Mouse (Mus musculus) layer of hippocampus, adult 9-11 months (tissue): Measurements from ENCODE around the gene Sell.

Experiments used
- DNase-seq: peaks from one replicate; pipeline ENCODE4 v3.0.0; 2022

Sell gene

GRCm38 (mm10) chr1:164075416-164075815 lies 13.6 kb downstream of the Sell start:
- DNase-seq = no peak

DNA sequence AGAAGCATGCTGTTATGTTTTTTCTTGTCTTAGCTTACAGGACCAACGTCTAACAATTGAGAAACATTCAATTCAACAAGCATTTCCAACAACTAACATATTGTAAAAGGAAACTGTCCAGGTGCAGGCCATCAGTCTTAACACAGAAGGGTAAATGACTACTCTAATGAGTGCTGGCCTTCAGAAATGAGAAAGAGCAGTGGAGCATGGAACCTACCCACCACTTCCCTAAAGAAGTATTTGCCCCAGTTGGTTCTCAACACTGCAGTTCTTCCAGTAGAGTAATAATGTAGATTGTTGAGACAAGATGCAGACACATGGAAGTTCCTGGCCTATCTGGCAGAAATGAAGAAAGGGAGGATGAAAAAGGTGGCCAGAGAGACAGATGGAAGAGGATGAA lies 14.7 kb downstream of the Sell start:
- no peak for DNase-seq

- DNase-seq = no peak
These were observed 15.2 kb downstream of the Sell start for GRCm38 (mm10) chr1:164077031-164077430.

- DNase-seq = no peak
These were observed 16.6 kb downstream of the Sell start for GRCm38 (mm10) chr1:164078323-164078741.

DNA sequence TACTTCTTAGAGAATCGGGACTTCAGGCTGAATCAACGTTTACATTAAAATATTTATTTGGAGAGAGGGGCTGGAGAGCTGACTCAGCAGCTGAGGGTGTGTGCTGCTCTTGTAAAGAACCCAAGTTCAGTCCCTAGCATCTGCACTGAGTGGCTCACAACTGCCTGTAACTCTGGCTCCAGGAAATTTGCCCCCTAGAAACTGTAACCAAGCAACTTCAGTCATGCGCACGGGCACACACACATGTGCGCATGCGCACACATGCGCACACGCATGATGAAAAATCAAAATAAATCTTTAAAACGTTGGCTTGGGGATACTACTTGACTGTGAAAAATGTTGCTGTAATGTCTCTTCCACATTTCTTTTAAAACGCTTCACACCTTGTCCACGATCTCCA lies 17.3 kb downstream of the Sell start:
- no peak for DNase-seq

- DNase-seq = no peak
These were observed 21.3 kb downstream of the Sell start for GRCm38 (mm10) chr1:164083046-164083445.

- no peak for DNase-seq
These were observed 25.0 kb downstream of the Sell start for GRCm38 (mm10) chr1:164086797-164087196.

DNA sequence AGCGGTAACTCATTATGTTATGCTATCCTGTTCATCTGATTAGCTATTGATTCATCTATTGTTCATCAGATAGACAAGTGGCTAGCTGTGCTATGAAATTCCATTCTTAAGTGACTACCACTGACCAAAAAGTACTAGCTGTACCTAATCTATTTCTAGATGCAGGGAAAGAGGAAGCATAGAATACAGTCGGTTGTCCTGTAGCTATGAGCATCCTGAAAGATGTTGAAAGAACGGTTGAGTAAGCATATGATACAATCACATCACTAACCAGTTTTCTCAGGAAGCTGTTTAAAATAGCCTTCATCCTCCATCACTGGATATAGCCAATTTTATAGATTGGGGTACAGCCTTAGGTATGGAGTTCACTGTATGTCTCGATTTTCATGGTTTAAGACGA lies 26.1 kb downstream of the Sell start:
- DNase-seq = no peak

- no peak for DNase-seq
These were observed 35.0 kb downstream of the Sell start for GRCm38 (mm10) chr1:164096780-164097179.

GRCm38 (mm10) chr1:164097911-164098310 lies 36.1 kb downstream of the Sell start:
- DNase-seq = no peak

DNA sequence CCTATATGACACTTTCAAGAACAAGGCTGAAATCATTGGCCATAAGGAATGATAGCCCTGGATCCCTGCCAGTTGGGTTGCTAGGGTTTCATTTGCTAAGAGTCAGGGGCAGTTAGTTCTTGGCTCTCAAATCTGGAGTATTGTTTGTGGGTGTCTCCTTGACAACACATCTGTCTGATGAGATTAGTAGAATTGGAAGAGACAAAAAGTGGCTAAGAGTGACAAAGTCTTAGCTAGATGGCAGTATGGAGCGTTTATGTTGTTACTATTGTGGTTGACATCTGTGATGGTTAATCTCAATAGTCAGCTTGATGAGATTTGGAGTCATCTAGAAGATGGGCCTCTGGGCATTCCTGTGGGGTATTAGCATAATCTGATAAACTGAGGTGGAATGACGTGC lies 36.6 kb downstream of the Sell start:
- peak; percentile 31 for DNase-seq

DNA sequence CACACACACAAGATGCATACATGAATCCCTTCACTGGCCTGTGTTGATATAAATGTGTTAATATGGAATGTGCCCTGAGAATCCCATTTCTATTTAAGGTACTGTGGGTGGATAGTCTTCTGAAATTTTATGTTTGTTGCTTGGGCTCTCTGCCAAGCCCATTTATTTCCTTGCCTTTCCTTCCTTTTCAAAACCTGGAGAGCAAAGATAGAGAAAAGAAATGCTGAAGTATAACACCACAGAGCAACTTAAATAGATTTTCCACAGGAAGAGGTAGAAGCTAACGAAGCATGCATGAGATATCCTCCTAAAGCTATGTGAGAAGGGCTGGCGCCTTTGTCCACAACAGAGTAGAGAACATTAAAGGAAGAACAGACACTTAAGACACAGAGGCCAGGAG lies 48.0 kb downstream of the Sell start:
- no peak for DNase-seq

DNA sequence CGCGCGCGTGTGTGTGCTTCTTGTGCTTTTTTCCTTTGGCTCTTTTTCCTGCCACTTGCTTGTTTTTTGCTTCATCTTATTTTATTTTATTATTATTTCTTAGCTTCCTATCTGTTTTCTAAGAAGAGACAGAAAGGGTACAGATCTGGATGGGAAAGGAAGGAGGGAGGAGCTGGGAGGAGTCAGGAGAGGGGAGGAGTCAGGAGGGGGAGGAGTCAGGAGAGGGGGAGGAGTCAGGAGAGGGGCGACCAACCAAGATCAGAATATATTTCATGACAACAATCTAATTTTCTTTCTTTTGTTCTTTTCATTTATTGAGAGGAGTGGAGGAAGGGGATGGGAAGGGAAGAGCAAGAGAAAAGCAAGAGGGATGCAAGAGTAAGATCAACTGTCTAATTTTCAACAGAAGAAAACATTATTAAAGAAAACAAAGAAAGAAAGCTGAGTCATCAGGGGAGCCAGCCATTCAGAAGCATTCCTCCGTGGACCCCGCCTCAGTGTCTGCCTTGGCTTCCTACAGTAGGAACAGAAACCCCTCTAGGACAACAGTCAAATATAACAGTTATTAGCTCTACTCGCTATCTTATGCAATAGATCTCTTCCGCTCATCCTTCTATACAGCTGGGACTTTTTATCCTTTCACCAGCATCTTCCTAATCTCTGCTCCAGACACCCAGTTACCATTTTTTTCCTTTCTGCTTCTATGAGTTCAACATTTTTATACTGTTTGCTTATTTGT lies 49.0 kb downstream of the Sell start:
- DNase-seq = no peak

GRCm38 (mm10) chr1:164114280-164114679 lies 52.5 kb downstream of the Sell start:
- no peak for DNase-seq

DNA sequence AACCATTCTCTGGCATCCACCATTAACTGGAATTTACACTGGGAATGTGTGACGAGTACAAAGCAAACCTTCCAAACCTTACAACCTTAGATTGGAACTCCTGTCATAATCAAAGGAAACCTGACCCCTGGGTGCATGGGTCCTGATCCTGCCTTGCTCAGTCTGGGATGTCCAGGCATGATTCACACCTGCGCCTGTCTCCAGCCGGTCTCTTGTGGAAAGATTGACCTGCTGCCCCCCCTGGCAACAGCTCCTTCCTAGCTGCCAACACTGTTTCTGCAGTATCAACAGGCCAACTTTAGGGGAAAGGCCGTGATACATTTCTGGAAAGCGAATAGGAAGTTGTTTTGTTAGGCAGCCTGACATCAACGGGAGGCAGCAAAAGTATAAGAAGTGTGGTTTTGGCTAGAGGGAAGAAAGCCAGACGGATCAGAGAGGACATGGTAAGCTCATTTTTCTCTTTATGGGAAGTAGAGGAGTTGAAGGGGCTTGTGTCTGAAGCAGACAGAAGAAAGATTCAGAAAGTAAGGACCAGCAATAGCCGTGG lies 53.2 kb downstream of the Sell start, which contains the start of gene Selp:
Gene Selp (plus strand): TSS at position 318 of the 547 bp plus-strand sequence.
- DNase-seq = no peak

DNA sequence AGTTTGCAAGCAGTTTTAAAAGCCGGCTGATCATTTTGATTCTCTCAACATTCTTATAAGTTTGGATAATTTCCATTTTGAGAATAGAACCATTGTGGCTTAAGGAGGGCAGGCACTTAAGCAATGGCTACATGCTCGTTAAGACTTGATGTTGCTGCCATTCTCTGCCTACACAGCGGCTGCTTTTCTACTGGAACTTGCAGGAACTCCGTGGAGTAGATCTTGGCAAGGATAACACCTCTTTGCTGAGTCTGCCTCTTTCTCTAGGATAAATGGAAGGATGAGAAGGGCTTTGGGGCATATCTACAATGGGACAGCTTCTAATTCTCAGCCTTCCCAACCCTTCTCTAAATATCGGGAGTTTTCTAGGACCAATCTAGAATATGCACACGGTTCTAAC lies 53.9 kb downstream of the Sell start:
- no peak for DNase-seq

DNA sequence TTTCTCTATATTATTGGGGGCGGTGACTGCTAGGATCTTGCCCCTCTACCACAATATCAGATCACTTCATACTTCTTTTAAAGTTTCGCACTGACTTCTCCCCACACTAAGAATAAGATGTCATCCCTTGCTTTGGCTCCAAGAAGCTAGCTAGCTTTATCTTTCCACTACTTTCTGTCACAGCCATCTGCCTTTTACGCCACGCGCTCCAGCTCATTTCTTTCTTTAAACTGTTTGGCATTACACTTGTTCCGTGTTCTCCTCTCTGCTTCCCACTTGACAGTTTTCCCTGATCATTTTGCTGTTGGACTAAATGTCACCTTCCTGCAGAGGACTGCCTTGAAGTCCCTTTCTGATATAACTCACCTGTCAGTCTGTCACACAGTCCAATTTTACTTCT lies 56.1 kb downstream of the Sell start:
- no peak for DNase-seq

DNA sequence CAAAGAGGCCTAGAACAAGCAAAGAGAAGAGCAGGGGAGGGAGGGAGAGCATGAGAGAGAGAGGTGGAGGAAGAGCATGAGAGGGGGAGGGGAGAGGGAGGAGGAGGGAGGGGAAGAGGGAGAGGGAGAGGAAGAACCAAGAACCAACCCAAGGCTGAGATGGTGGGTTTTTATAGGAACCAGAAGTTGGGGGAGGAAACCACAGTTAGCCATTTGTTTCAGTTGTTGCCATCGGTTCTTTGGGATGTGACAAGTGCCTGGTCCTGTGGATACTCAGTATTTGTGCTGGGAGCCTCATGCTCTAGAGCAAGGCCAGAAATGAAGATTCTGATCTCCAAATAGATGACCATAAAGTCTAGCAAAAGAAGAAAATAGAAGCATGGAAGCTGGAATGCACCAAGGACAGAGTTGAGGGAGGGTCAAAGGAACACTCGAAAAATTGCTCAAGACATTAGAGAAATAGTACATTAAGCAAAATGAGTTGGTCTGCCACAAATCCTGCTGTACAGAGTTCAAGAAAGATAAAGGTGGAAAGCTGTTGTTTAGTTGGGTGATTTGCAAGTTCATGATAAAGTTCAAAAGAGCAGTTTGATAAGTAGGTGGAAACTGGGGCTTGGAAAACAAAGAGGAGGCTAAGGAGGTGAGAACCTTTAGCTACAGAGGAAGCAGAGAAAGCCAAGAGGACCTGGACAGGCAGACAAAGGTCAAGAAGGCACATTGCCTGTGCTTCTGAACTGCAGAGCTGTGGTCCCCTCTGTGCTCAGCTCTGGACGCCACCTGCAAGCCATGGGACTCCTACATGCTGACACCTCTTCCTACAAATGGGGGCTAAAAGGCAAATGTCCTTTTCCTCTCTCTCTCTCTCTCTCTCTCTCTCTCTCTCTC lies 58.4 kb downstream of the Sell start:
- no peak for DNase-seq

- no peak for DNase-seq
These were observed 59.0 kb downstream of the Sell start for GRCm38 (mm10) chr1:164120777-164121158.

- DNase-seq = no peak
These were observed 62.1 kb downstream of the Sell start for GRCm38 (mm10) chr1:164123836-164124235.

GRCm38 (mm10) chr1:164130013-164130412 lies 68.2 kb downstream of the Sell start:
- no peak for DNase-seq

DNA sequence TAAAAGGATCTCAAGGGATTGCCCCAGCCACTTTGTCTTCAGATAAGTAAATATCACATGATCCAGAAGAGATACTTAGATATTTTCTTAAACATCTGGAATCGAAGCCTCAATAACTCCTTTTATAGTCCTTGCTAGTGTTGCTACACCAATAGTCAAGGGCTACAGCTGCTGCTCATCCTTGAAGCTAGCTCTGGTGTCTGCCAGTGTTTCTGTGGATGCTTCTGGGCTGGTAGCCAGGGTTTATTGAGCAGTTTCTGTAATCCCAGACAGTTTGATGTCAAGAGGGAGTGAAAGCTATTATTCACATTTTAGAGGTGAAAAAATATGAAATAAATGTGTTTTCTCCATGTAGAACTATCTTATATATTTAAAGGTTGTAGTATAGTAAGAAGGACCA lies 70.8 kb downstream of the Sell start:
- no peak for DNase-seq
